Mouse (Mus musculus): ENCODE results near the gene Capns1. TPM values are rescaled to one million over a fixed set of nuclear protein-coding genes. Genes with fewer than 3 reads are reported as not detected.

Gene Capns1
- polyA plus RNA-seq (2015; fragmentation: Illumina TruSeq; extraction: RNeasy Lipid Tissue Mini Kit (QIAGEN cat#74804); ENCODE audit: insufficient read depth, low read depth, low replicate concordance), result 105 TPM

DNA sequence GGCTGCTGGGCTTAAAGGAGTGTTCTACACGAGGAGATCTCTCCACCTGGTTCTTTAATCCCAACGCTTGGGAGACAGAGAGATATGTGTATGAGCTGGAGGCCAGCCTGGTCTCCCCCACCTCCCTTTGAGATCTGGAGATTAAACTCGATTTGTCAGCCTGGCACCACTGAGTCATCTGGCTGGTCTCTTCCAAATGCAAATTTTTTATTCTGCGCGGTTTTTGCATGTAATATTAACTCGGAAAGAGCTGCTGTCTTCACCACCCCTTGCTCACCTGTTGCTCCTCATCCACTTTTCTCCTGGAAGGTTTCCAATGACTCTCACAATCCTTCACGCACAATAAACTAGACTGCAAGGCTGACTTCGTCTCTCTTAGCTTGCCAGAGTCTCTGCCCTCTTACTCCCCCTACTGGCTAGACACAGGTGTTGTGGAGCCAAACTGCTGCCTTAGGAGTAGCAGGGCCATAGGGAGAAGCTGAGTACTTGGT lies at the start of gene Capns1:
Capns1 (minus strand) TSS at position 331 of the 491 bp plus-strand sequence.

DNA sequence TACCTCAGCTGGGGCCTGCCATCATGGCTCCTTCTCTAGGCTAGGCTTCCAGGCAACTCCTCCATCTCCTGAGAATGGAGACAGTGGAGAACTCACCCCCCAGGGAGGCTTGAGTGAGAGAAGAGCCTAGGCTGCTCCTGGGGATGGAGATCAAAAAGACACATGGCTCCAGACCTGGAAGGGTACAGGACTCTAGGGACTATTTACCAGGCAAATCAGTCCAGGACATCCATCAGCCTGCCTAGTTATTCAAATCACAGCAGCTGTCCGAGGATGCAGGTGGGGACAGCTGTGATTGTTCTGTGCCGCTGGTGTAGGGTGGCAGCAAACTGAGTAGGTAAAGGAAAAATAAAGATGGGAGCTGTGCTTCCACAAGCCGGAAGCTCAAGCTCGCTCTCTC lies 37.0 kb upstream of the Capns1 start, which contains the start of gene Ovol3:
Ovol3 (minus strand) TSS at position 101 of the 400 bp plus-strand sequence.

GRCm38 (mm10) chr7:30231669-30232454 lies 33.3 kb upstream of the Capns1 start, which contains the start of the genes Polr2i and Tbcb:
TSS of gene Polr2i (plus strand) at chr7:30231948.
TSS of gene Tbcb (minus strand) at chr7:30232272.

GRCm38 (mm10) chr7:30183879-30184289 lies 14.7 kb downstream of the Capns1 start, which contains the start of gene Cox7a1:
TSS of gene Cox7a1 (plus strand) at chr7:30184144.

GRCm38 (mm10) chr7:30169583-30170282 lies 28.9 kb downstream of the Capns1 start, which contains the start of gene Zfp146:
TSS of gene Zfp146 (minus strand) at chr7:30169750.

Other genes starting within 250 kb of the Capns1 start
- gene Zfp74, start 244.7 kb downstream of the Capns1 start, polyA plus RNA-seq (2015; fragmentation: Illumina TruSeq; extraction: RNeasy Lipid Tissue Mini Kit (QIAGEN cat#74804); ENCODE audit: insufficient read depth, low read depth, low replicate concordance), result 2.8 TPM
- gene Zfp568, start 214.9 kb downstream of the Capns1 start, polyA plus RNA-seq (2015; fragmentation: Illumina TruSeq; extraction: RNeasy Lipid Tissue Mini Kit (QIAGEN cat#74804); ENCODE audit: insufficient read depth, low read depth, low replicate concordance), result 2.1 TPM
- 2.0 TPM for gene Zfp14, start 147.4 kb downstream of the Capns1 start, polyA plus RNA-seq (2015; fragmentation: Illumina TruSeq; extraction: RNeasy Lipid Tissue Mini Kit (QIAGEN cat#74804); ENCODE audit: insufficient read depth, low read depth, low replicate concordance)
- 0.46 TPM for gene Zfp82, start 125.9 kb downstream of the Capns1 start, polyA plus RNA-seq (2015; fragmentation: Illumina TruSeq; extraction: RNeasy Lipid Tissue Mini Kit (QIAGEN cat#74804); ENCODE audit: insufficient read depth, low read depth, low replicate concordance)
- gene Gm26920, start 108.4 kb downstream of the Capns1 start, polyA plus RNA-seq (2015; fragmentation: Illumina TruSeq; extraction: RNeasy Lipid Tissue Mini Kit (QIAGEN cat#74804); ENCODE audit: insufficient read depth, low read depth, low replicate concordance), result not detected
- 1.6 TPM for gene Zfp566, start 108.3 kb downstream of the Capns1 start, polyA plus RNA-seq (2015; fragmentation: Illumina TruSeq; extraction: RNeasy Lipid Tissue Mini Kit (QIAGEN cat#74804); ENCODE audit: insufficient read depth, low read depth, low replicate concordance)
- 13.3 TPM for gene Zfp260, start 104.0 kb downstream of the Capns1 start, polyA plus RNA-seq (2015; fragmentation: Illumina TruSeq; extraction: RNeasy Lipid Tissue Mini Kit (QIAGEN cat#74804); ENCODE audit: insufficient read depth, low read depth, low replicate concordance)
- gene Zfp382, start 76.9 kb downstream of the Capns1 start, polyA plus RNA-seq (2015; fragmentation: Illumina TruSeq; extraction: RNeasy Lipid Tissue Mini Kit (QIAGEN cat#74804); ENCODE audit: insufficient read depth, low read depth, low replicate concordance), result 0.52 TPM
- gene Zfp146, start 29.1 kb downstream of the Capns1 start, polyA plus RNA-seq (2015; fragmentation: Illumina TruSeq; extraction: RNeasy Lipid Tissue Mini Kit (QIAGEN cat#74804); ENCODE audit: insufficient read depth, low read depth, low replicate concordance), result 8.6 TPM
- 5.2 TPM for gene Cox7a1, start 14.7 kb downstream of the Capns1 start, polyA plus RNA-seq (2015; fragmentation: Illumina TruSeq; extraction: RNeasy Lipid Tissue Mini Kit (QIAGEN cat#74804); ENCODE audit: insufficient read depth, low read depth, low replicate concordance)
- gene Polr2i, start 33.1 kb upstream of the Capns1 start, polyA plus RNA-seq (2015; fragmentation: Illumina TruSeq; extraction: RNeasy Lipid Tissue Mini Kit (QIAGEN cat#74804); ENCODE audit: insufficient read depth, low read depth, low replicate concordance), result 17.6 TPM
- gene Tbcb, start 33.5 kb upstream of the Capns1 start, polyA plus RNA-seq (2015; fragmentation: Illumina TruSeq; extraction: RNeasy Lipid Tissue Mini Kit (QIAGEN cat#74804); ENCODE audit: insufficient read depth, low read depth, low replicate concordance), result 22.9 TPM
- not detected for gene Ovol3, start 36.9 kb upstream of the Capns1 start, polyA plus RNA-seq (2015; fragmentation: Illumina TruSeq; extraction: RNeasy Lipid Tissue Mini Kit (QIAGEN cat#74804); ENCODE audit: insufficient read depth, low read depth, low replicate concordance)
- not detected for gene Thap8, start 81.3 kb upstream of the Capns1 start, polyA plus RNA-seq (2015; fragmentation: Illumina TruSeq; extraction: RNeasy Lipid Tissue Mini Kit (QIAGEN cat#74804); ENCODE audit: insufficient read depth, low read depth, low replicate concordance)
- 1.3 TPM for gene Wdr62, start 81.6 kb upstream of the Capns1 start, polyA plus RNA-seq (2015; fragmentation: Illumina TruSeq; extraction: RNeasy Lipid Tissue Mini Kit (QIAGEN cat#74804); ENCODE audit: insufficient read depth, low read depth, low replicate concordance)
- 6.7 TPM for gene Clip3, start 92.9 kb upstream of the Capns1 start, polyA plus RNA-seq (2015; fragmentation: Illumina TruSeq; extraction: RNeasy Lipid Tissue Mini Kit (QIAGEN cat#74804); ENCODE audit: insufficient read depth, low read depth, low replicate concordance)
- gene Alkbh6, start 109.9 kb upstream of the Capns1 start, polyA plus RNA-seq (2015; fragmentation: Illumina TruSeq; extraction: RNeasy Lipid Tissue Mini Kit (QIAGEN cat#74804); ENCODE audit: insufficient read depth, low read depth, low replicate concordance), result 10.9 TPM
- gene Syne4, start 116.0 kb upstream of the Capns1 start, polyA plus RNA-seq (2015; fragmentation: Illumina TruSeq; extraction: RNeasy Lipid Tissue Mini Kit (QIAGEN cat#74804); ENCODE audit: insufficient read depth, low read depth, low replicate concordance), result 122 TPM
- gene E130208F15Rik, start 122.9 kb upstream of the Capns1 start, polyA plus RNA-seq (2015; fragmentation: Illumina TruSeq; extraction: RNeasy Lipid Tissue Mini Kit (QIAGEN cat#74804); ENCODE audit: insufficient read depth, low read depth, low replicate concordance), result not detected
- 3.9 TPM for gene Sdhaf1, start 125.1 kb upstream of the Capns1 start, polyA plus RNA-seq (2015; fragmentation: Illumina TruSeq; extraction: RNeasy Lipid Tissue Mini Kit (QIAGEN cat#74804); ENCODE audit: insufficient read depth, low read depth, low replicate concordance)
- gene Lrfn3, start 164.0 kb upstream of the Capns1 start, polyA plus RNA-seq (2015; fragmentation: Illumina TruSeq; extraction: RNeasy Lipid Tissue Mini Kit (QIAGEN cat#74804); ENCODE audit: insufficient read depth, low read depth, low replicate concordance), result 2.2 TPM
- 19.8 TPM for gene Tyrobp, start 214.9 kb upstream of the Capns1 start, polyA plus RNA-seq (2015; fragmentation: Illumina TruSeq; extraction: RNeasy Lipid Tissue Mini Kit (QIAGEN cat#74804); ENCODE audit: insufficient read depth, low read depth, low replicate concordance)
- not detected for gene Hcst, start 221.0 kb upstream of the Capns1 start, polyA plus RNA-seq (2015; fragmentation: Illumina TruSeq; extraction: RNeasy Lipid Tissue Mini Kit (QIAGEN cat#74804); ENCODE audit: insufficient read depth, low read depth, low replicate concordance)
- 0.81 TPM for gene Nfkbid, start 222.9 kb upstream of the Capns1 start, polyA plus RNA-seq (2015; fragmentation: Illumina TruSeq; extraction: RNeasy Lipid Tissue Mini Kit (QIAGEN cat#74804); ENCODE audit: insufficient read depth, low read depth, low replicate concordance)
- 34.1 TPM for gene Aplp1, start 246.7 kb upstream of the Capns1 start, polyA plus RNA-seq (2015; fragmentation: Illumina TruSeq; extraction: RNeasy Lipid Tissue Mini Kit (QIAGEN cat#74804); ENCODE audit: insufficient read depth, low read depth, low replicate concordance)

All from pancreas, adult 10 weeks (tissue).